Mouse (Mus musculus): ENCODE data around the gene Gm6096. TPM values are rescaled to one million over a fixed set of nuclear protein-coding genes. Genes with fewer than 3 reads are reported as not detected.

The Gm6096 gene
- polyA plus RNA-seq, 1 experiment, result not detected

DNA sequence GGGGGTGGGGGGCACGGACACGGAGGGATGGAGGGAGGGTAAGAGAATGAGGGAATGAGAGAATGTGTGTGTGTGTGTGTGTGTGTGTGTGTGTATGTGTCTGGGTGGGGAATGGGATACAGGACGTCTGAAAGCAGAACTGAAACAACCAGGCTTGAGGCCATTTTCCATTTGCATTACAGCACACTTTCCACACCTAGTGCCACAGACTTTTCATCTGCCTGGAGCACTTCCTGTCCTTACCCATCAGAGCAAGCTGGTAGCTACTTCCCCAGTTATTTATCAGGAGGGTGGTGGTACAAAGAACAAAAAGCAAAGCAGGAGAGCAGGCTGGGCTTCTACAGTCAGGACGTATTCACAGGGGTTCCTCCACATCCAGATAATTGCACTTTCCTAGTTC is 21.6 kb downstream of the Gm6096 start:
- no peak overlapping the region for H3K4me3 ChIP-seq (ENCODE audit: insufficient read depth, low read depth, low read length)
- no peak for DNase-seq
- TF ChIP-seq CTCF (conservative IDR thresholded peaks at IDR 0.05; ENCODE audit: insufficient read depth, insufficient read length, low read depth, low read length) (no peak), POLR2A (IDR thresholded peaks at IDR 0.05; ENCODE audit: low read depth, low read length) (no peak)
- no peaks in the 10 kb centered on the region for H3K27me3 ChIP-seq (replicated peaks; ENCODE audit: control insufficient read depth, insufficient read depth, low read length)
- 66% methylated on average over 4 of the region's 4 CpGs for WGBS
- H3K36me3 ChIP-seq (ENCODE audit: control insufficient read depth, insufficient read depth, low read length), result no peaks in the 10 kb centered on the region
- no peak overlapping the region for H3K27ac ChIP-seq (ENCODE audit: insufficient read depth, low read depth, low read length)
- peaks cover under 1% of the 10 kb centered on the region; the same call in 1 of the 2 replicates for H3K4me1 ChIP-seq (ENCODE audit: control insufficient read depth, insufficient read depth, low read length)

GRCm38 (mm10) chr7:34276066-34276465 is 25.2 kb downstream of the Gm6096 start:
- DNase-seq, result no peak
- 86% methylated on average over 3 of the region's 3 CpGs for WGBS
- Histone ChIP-seq H3K27me3 (replicated peaks; ENCODE audit: control insufficient read depth, insufficient read depth, low read length) (no peaks in the 10 kb centered on the region), H3K36me3 (ENCODE audit: control insufficient read depth, insufficient read depth, low read length) (no peaks in the 10 kb centered on the region), H3K27ac (ENCODE audit: insufficient read depth, low read depth, low read length) (no peak overlapping the region), H3K4me1 (ENCODE audit: control insufficient read depth, insufficient read depth, low read length) (no peaks in the 10 kb centered on the region; the same call in 1 of the 2 replicates), H3K4me3 (ENCODE audit: insufficient read depth, low read depth, low read length) (no peak overlapping the region)
- no peak for TF ChIP-seq POLR2A (IDR thresholded peaks at IDR 0.05; ENCODE audit: low read depth, low read length)
- no peak for TF ChIP-seq CTCF (conservative IDR thresholded peaks at IDR 0.05; ENCODE audit: insufficient read depth, insufficient read length, low read depth, low read length)

- no peak overlapping the region for H3K27ac ChIP-seq (ENCODE audit: insufficient read depth, low read depth, low read length)
- 96% methylated on average over 2 of the region's 2 CpGs for WGBS
- H3K36me3 ChIP-seq (ENCODE audit: control insufficient read depth, insufficient read depth, low read length), result no peaks in the 10 kb centered on the region
- H3K27me3 ChIP-seq (replicated peaks; ENCODE audit: control insufficient read depth, insufficient read depth, low read length), result no peaks in the 10 kb centered on the region
- TF ChIP-seq CTCF (conservative IDR thresholded peaks at IDR 0.05; ENCODE audit: insufficient read depth, insufficient read length, low read depth, low read length) (no peak), POLR2A (IDR thresholded peaks at IDR 0.05; ENCODE audit: low read depth, low read length) (no peak)
- H3K4me3 ChIP-seq (ENCODE audit: insufficient read depth, low read depth, low read length), result no peak overlapping the region
- no peak for DNase-seq
- H3K4me1 ChIP-seq (ENCODE audit: control insufficient read depth, insufficient read depth, low read length), result no peaks in the 10 kb centered on the region
Observed at GRCm38 (mm10) chr7:34277656-34278055, 26.8 kb downstream of the Gm6096 start.

GRCm38 (mm10) chr7:34290450-34291151 is 39.8 kb downstream of the Gm6096 start:
- TF ChIP-seq CTCF (conservative IDR thresholded peaks at IDR 0.05; ENCODE audit: insufficient read depth, insufficient read length, low read depth, low read length) (no peak), POLR2A (IDR thresholded peaks at IDR 0.05; ENCODE audit: low read depth, low read length) (no peak)
- Histone ChIP-seq H3K4me1 (ENCODE audit: control insufficient read depth, insufficient read depth, low read length) (peaks cover 3% of the 10 kb centered on the region; the same call in 1 of the 2 replicates), H3K27ac (ENCODE audit: insufficient read depth, low read depth, low read length) (peak overlapping the region; percentile 80), H3K4me3 (ENCODE audit: insufficient read depth, low read depth, low read length) (no peak overlapping the region), H3K36me3 (ENCODE audit: control insufficient read depth, insufficient read depth, low read length) (no peaks in the 10 kb centered on the region), H3K27me3 (replicated peaks; ENCODE audit: control insufficient read depth, insufficient read depth, low read length) (no peaks in the 10 kb centered on the region)
- DNase-seq, result no peak

- TF ChIP-seq CTCF (conservative IDR thresholded peaks at IDR 0.05; ENCODE audit: insufficient read depth, insufficient read length, low read depth, low read length), result no peak
- TF ChIP-seq POLR2A (IDR thresholded peaks at IDR 0.05; ENCODE audit: low read depth, low read length), result no peak
- 62% methylated on average over 1 of the region's 1 CpGs for WGBS
- Histone ChIP-seq H3K4me1 (ENCODE audit: control insufficient read depth, insufficient read depth, low read length) (peaks cover 7% of the 10 kb centered on the region; the same call in 1 of the 2 replicates), H3K27me3 (replicated peaks; ENCODE audit: control insufficient read depth, insufficient read depth, low read length) (no peaks in the 10 kb centered on the region), H3K27ac (ENCODE audit: insufficient read depth, low read depth, low read length) (peak overlapping the region; percentile 80), H3K36me3 (ENCODE audit: control insufficient read depth, insufficient read depth, low read length) (no peaks in the 10 kb centered on the region), H3K4me3 (ENCODE audit: insufficient read depth, low read depth, low read length) (no peak overlapping the region)
- DNase-seq, result peak; percentile 42
Observed at GRCm38 (mm10) chr7:34291265-34291664, 40.4 kb downstream of the Gm6096 start.

DNA sequence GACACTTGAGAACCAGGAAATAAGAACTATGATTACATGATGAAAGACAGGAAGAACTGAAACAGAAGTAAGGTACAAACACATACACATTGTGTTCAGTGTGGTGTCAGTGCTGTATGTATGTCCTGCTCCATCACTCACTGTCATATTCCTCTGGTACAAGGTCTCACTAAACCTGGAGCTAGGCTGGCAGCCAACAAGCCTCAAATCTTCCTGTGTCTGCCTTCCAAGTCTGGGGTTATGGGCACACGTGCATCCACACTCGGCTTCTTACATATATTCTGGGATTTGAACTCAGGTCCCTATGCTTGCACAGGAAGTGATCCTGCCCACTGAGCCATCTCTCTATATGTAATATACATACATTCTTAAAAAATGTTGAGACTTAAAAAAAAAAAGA is 41.8 kb downstream of the Gm6096 start:
- TF ChIP-seq POLR2A (IDR thresholded peaks at IDR 0.05; ENCODE audit: low read depth, low read length), result no peak
- TF ChIP-seq CTCF (conservative IDR thresholded peaks at IDR 0.05; ENCODE audit: insufficient read depth, insufficient read length, low read depth, low read length), result no peak
- H3K27ac ChIP-seq (ENCODE audit: insufficient read depth, low read depth, low read length), result no peak overlapping the region
- 71% methylated on average over 2 of the region's 2 CpGs for WGBS
- DNase-seq, result no peak
- H3K4me1 ChIP-seq (ENCODE audit: control insufficient read depth, insufficient read depth, low read length), result peaks cover 10% of the 10 kb centered on the region; the same call in 1 of the 2 replicates
- H3K4me3 ChIP-seq (ENCODE audit: insufficient read depth, low read depth, low read length), result no peak overlapping the region
- no peaks in the 10 kb centered on the region for H3K36me3 ChIP-seq (ENCODE audit: control insufficient read depth, insufficient read depth, low read length)
- H3K27me3 ChIP-seq (replicated peaks; ENCODE audit: control insufficient read depth, insufficient read depth, low read length), result no peaks in the 10 kb centered on the region

DNA sequence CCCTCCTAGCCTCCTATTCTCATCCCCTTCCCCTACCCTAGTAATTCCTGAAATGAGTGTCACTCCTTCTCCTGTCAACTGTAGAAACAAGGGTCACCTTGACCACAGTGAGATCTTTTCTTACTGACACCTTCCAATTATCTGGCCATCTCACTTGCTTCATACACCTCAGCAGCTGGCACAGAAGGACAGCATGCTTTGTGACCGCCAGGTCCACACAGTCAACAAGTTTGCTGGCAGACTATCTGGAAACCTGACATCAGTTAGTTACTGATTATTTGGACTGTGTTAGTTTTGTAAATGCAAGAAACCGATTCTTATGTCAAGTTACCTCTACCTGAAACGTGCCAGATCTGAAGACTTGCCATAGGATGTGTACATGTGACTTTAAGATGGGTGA is 45.3 kb downstream of the Gm6096 start:
- WGBS, result 31% methylated on average over 3 of the region's 3 CpGs

More for the DNA sequence above, 45.3 kb downstream of the Gm6096 start:
- Histone ChIP-seq H3K27me3 (replicated peaks; ENCODE audit: control insufficient read depth, insufficient read depth, low read length) (no peaks in the 10 kb centered on the region), H3K27ac (ENCODE audit: insufficient read depth, low read depth, low read length) (no peak overlapping the region), H3K4me1 (ENCODE audit: control insufficient read depth, insufficient read depth, low read length) (peaks cover 7% of the 10 kb centered on the region; the same call in 1 of the 2 replicates), H3K36me3 (ENCODE audit: control insufficient read depth, insufficient read depth, low read length) (no peaks in the 10 kb centered on the region), H3K4me3 (ENCODE audit: insufficient read depth, low read depth, low read length) (no peak overlapping the region)
- peak; percentile 28 for DNase-seq
- TF ChIP-seq CTCF (conservative IDR thresholded peaks at IDR 0.05; ENCODE audit: insufficient read depth, insufficient read length, low read depth, low read length) (no peak), POLR2A (IDR thresholded peaks at IDR 0.05; ENCODE audit: low read depth, low read length) (no peak)

All from kidney, adult 2 months (tissue).